Mouse (Mus musculus): ENCODE results near the gene Ctso. TPM values are rescaled to one million over a fixed set of nuclear protein-coding genes. Genes with fewer than 3 reads are reported as not detected.

Ctso gene
- total RNA-seq (2023; ENCODE audit: inconsistent age): 72.0 to 77.2 TPM (median 74.9 TPM) in 4 replicates

GRCm38 (mm10) chr3:81932141-81933101 is at the start of gene Ctso:
Ctso (plus strand) TSS chr3:81932601.

GRCm38 (mm10) chr3:81976102-81976501 is 43.7 kb downstream of the Ctso start, which contains the start of gene Tdo2:
Tdo2 (minus strand) TSS chr3:81976202.

GRCm38 (mm10) chr3:81981990-81982389 is 49.6 kb downstream of the Ctso start, which contains the start of gene Asic5:
Asic5 (plus strand) TSS chr3:81982290.

Other genes starting within 250 kb of the Ctso start
- not detected in 4 replicates for gene Tdo2, start 43.6 kb downstream of the Ctso start, total RNA-seq (2023; ENCODE audit: inconsistent age)
- gene Asic5, start 49.7 kb downstream of the Ctso start, total RNA-seq (2023; ENCODE audit: inconsistent age): not detected in 4 replicates
- 0.36 to 0.93 TPM (median 0.43 TPM) in 4 replicates for gene Gucy1b1, start 142.1 kb downstream of the Ctso start, total RNA-seq (2023; ENCODE audit: inconsistent age)
- 0.12 TPM in 1 of 4 replicates, not detected in the others for gene Gucy1a1, start 213.2 kb downstream of the Ctso start, total RNA-seq (2023; ENCODE audit: inconsistent age)